Mouse (Mus musculus) stomach, postnatal 0 days (tissue): ENCODE data around the gene Sdk2. TPM values are rescaled to one million over a fixed set of nuclear protein-coding genes. Genes with fewer than 3 reads are reported as not detected.

ENCODE experiments used
- ATAC-seq: fragments of 200-750 bp; cut with Nextera tagmentation; 2 replicates; pipeline ENCODE4 v1.8.0; 2017; ENCODE audit not compliant: low FRiP score, low TSS enrichment
- DNase-seq: peaks from one replicate; pipeline ENCODE4 v3.0.0-alpha.2; 2016; ENCODE audit warnings: low spot score
- H3K27ac ChIP-seq: fragments of 300-500 bp; sonication (generic); replicated peaks from 2 replicates; pipeline ENCODE4 v1.5.1; 2014; ENCODE audit warnings: mild to moderate bottlenecking, control low read depth
- H3K27me3 ChIP-seq: fragments of 300-500 bp; sonication (generic); 2 replicates; pipeline ENCODE4 v1.6.1; 2014; ENCODE audit warnings: low read length; ENCODE audit not compliant: control insufficient read depth, insufficient read depth
- H3K36me3 ChIP-seq: fragments of 300-500 bp; sonication (generic); 2 replicates; pipeline ENCODE4 v1.6.1; 2014; ENCODE audit warnings: low read length, mixed read lengths; ENCODE audit not compliant: control insufficient read depth, insufficient read depth
- H3K4me1 ChIP-seq: fragments of 300-500 bp; sonication (generic); replicated peaks from 2 replicates; pipeline ENCODE4 v1.6.1; 2014; ENCODE audit warnings: antibody characterized with exemption; ENCODE audit not compliant: control insufficient read depth, insufficient read depth
- H3K4me2 ChIP-seq: fragments of 300-500 bp; sonication (generic); replicated peaks from 2 replicates; pipeline ENCODE4 v1.6.1; 2014; ENCODE audit warnings: low read depth, mild to moderate bottlenecking, control low read depth, moderate library complexity
- H3K4me3 ChIP-seq: fragments of 300-500 bp; sonication (generic); 2 replicates; pipeline ENCODE4 v1.5.1; 2014; ENCODE audit warnings: low read depth, low read length, control low read depth
- H3K9ac ChIP-seq: fragments of 300-500 bp; sonication (generic); 2 replicates; pipeline ENCODE4 v1.6.1; 2014; ENCODE audit warnings: mild to moderate bottlenecking, low read length, control low read depth, mixed read lengths
- H3K9me3 ChIP-seq: fragments of 300-500 bp; sonication (generic); 2 replicates; pipeline ENCODE4 v1.6.1; 2016; ENCODE audit warnings: low read length; ENCODE audit not compliant: control insufficient read depth
- CTCF ChIP-seq: IDR thresholded peaks from 2 replicates; pipeline ENCODE4 v1.5.1; 2016; ENCODE audit warnings: antibody characterized with exemption, low read depth, mild to moderate bottlenecking, moderate library complexity
- EP300 ChIP-seq: optimal IDR thresholded peaks from 2 replicates; pipeline ENCODE3; 2016; ENCODE audit warnings: antibody characterized with exemption
- WGBS: fragments of 180-500 bp; shearing (Covaris S2); extraction: QIAGEN DNeasy Blood & Tissue Kit; methylation state at CpG from one replicate; pipeline ENCODE4 v1.1.7; 2014; 5-methylcytosine and 5-hydroxymethylcytosine counted together
- polyA plus RNA-seq: library from polyadenylated mRNA; unstranded; fragments of >200 nt; fragmentation: Nextera tagmentation; extraction: Ambion mirVana; gene quantifications from 2 replicates; pipeline ENCODE4 v1.2.1, GENCODE M21; 2015

Gene Sdk2
- polyA plus RNA-seq, 1 experiment from 2014 or later = 0.45 TPM

GRCm38 (mm10) chr11:113740100-113740499, 326.7 kb downstream of the Sdk2 start:
- ATAC-seq = no peak; the same call in 1 of the 2 replicates
- Histone ChIP-seq H3K36me3 (peaks cover 7% of the 10 kb centered on the region; the same call in 1 of the 2 replicates), H3K4me3 (no peak overlapping the region), H3K4me1 (peaks cover 9% of the 10 kb centered on the region; the same call in 1 of the 2 replicates), H3K9me3 (no peaks in the 10 kb centered on the region), H3K27me3 (no peaks in the 10 kb centered on the region), H3K27ac (peak overlapping the region; percentile 56), H3K9ac (no peak overlapping the region), H3K4me2 (no peak overlapping the region)
- DNase-seq = no peak
- WGBS = 45% methylated on average over 7 of the region's 7 CpGs
- TF ChIP-seq EP300 = no peak
- TF ChIP-seq CTCF = no peak

GRCm38 (mm10) chr11:113739213-113739612, 327.6 kb downstream of the Sdk2 start:
- Histone ChIP-seq H3K4me1 (peaks cover 10% of the 10 kb centered on the region), H3K9me3 (no peaks in the 10 kb centered on the region), H3K9ac (no peak overlapping the region), H3K4me2 (no peak overlapping the region), H3K27ac (peak overlapping the region; percentile 56), H3K36me3 (peaks cover 7% of the 10 kb centered on the region; the same call in 1 of the 2 replicates), H3K27me3 (no peaks in the 10 kb centered on the region), H3K4me3 (no peak overlapping the region)
- ATAC-seq = peak; percentile 14
- WGBS = 50% methylated on average over 8 of the region's 8 CpGs
- no peak for TF ChIP-seq CTCF
- no peak for TF ChIP-seq EP300
- peak; percentile 84 for DNase-seq

GRCm38 (mm10) chr11:113737912-113738311, 328.9 kb downstream of the Sdk2 start:
- WGBS = 72% methylated on average over 8 of the region's 8 CpGs

GRCm38 (mm10) chr11:113737553-113737854, 329.3 kb downstream of the Sdk2 start:
- TF ChIP-seq EP300 (no peak), CTCF (no peak)
- DNase-seq (no peak), ATAC-seq (no peak)
- Histone ChIP-seq H3K27me3 (no peaks in the 10 kb centered on the region), H3K9me3 (no peaks in the 10 kb centered on the region), H3K4me2 (no peak overlapping the region), H3K4me1 (peaks cover 20% of the 10 kb centered on the region), H3K36me3 (peaks cover 2% of the 10 kb centered on the region; the same call in 1 of the 2 replicates), H3K9ac (no peak overlapping the region), H3K4me3 (no peak overlapping the region), H3K27ac (no peak overlapping the region)
- WGBS = 64% methylated on average over 3 of the region's 3 CpGs

More at GRCm38 (mm10) chr11:113737912-113738311, 328.9 kb downstream of the Sdk2 start:
- H3K4me1 ChIP-seq = peaks cover 20% of the 10 kb centered on the region
- H3K4me2 ChIP-seq = no peak overlapping the region
- no peak for TF ChIP-seq CTCF
- no peak for TF ChIP-seq EP300
- ATAC-seq (no peak), DNase-seq (no peak)
- peaks cover 4% of the 10 kb centered on the region; the same call in 1 of the 2 replicates for H3K36me3 ChIP-seq
- H3K9ac ChIP-seq = no peak overlapping the region
- no peaks in the 10 kb centered on the region for H3K27me3 ChIP-seq
- H3K4me3 ChIP-seq = no peak overlapping the region
- no peak overlapping the region for H3K27ac ChIP-seq
- no peaks in the 10 kb centered on the region for H3K9me3 ChIP-seq

- H3K27ac ChIP-seq = no peak overlapping the region
These were observed 329.8 kb downstream of the Sdk2 start for GRCm38 (mm10) chr11:113736848-113737552.

GRCm38 (mm10) chr11:113735151-113735550, 331.7 kb downstream of the Sdk2 start:
- DNase-seq (peak; percentile 47), ATAC-seq (no peak)
- TF ChIP-seq EP300 (no peak), CTCF (no peak)
- Histone ChIP-seq H3K4me3 (no peak overlapping the region), H3K27me3 (no peaks in the 10 kb centered on the region), H3K9me3 (no peaks in the 10 kb centered on the region), H3K4me2 (no peak overlapping the region), H3K9ac (0 out of 2 replicates have a peak overlapping the region, but pooled peaks have one; percentile 31), H3K36me3 (no peaks in the 10 kb centered on the region), H3K4me1 (peaks cover 22% of the 10 kb centered on the region), H3K27ac (peak overlapping the region; percentile 86; the same call in 1 of the 2 replicates)
- 45% methylated on average over 6 of the region's 6 CpGs for WGBS

More at GRCm38 (mm10) chr11:113736848-113737552, 329.8 kb downstream of the Sdk2 start:
- Histone ChIP-seq H3K9me3 (no peaks in the 10 kb centered on the region), H3K4me1 (peaks cover 20% of the 10 kb centered on the region), H3K4me2 (no peak overlapping the region), H3K4me3 (no peak overlapping the region), H3K27me3 (no peaks in the 10 kb centered on the region), H3K9ac (no peak overlapping the region), H3K36me3 (no peaks in the 10 kb centered on the region)
- WGBS = 70% methylated on average over 11 of the region's 11 CpGs
- ATAC-seq (no peak), DNase-seq (no peak)
- TF ChIP-seq EP300 (no peak), CTCF (no peak)
